Mouse (Mus musculus) midbrain, embryonic 13.5 days (tissue): ENCODE results near the gene Olfr1128. TPM values are rescaled to one million over a fixed set of nuclear protein-coding genes. Genes with fewer than 3 reads are reported as not detected.
A peak's percentile ranks its signal among the peaks of the same experiment; 100 is the strongest.
"Not testable (repeated sequence)": the region's sequence is repeated elsewhere in the genome, so short reads cannot be mapped to it uniquely, and the experiment has no call there.

Experiments
- ATAC-seq: fragments of 200-750 bp; cut with Nextera tagmentation; 2 replicates; pipeline ENCODE4 v1.8.0; 2017; ENCODE audit warnings: mild to moderate bottlenecking, moderate TSS enrichment, moderate library complexity
- H3K27ac ChIP-seq: fragments of 300-500 bp; sonication (generic); 2 replicates; pipeline ENCODE4 v1.5.1; 2015; ENCODE audit warnings: inconsistent platforms, mild to moderate bottlenecking, moderate library complexity
- H3K27me3 ChIP-seq: fragments of 300-500 bp; sonication (generic); 2 replicates; pipeline ENCODE4 v1.6.1; 2015; ENCODE audit warnings: mild to moderate bottlenecking, inconsistent platforms
- H3K36me3 ChIP-seq: fragments of 300-500 bp; sonication (generic); 2 replicates; pipeline ENCODE4 v1.6.1; 2015; ENCODE audit warnings: mild to moderate bottlenecking, inconsistent platforms
- H3K4me1 ChIP-seq: fragments of 300-500 bp; sonication (generic); replicated peaks from 2 replicates; pipeline ENCODE4 v1.6.1; 2015; ENCODE audit warnings: inconsistent platforms
- H3K4me2 ChIP-seq: fragments of 300-500 bp; sonication (generic); replicated peaks from 2 replicates; pipeline ENCODE4 v1.6.1; 2015; ENCODE audit warnings: moderate library complexity, mild to moderate bottlenecking, inconsistent platforms
- H3K4me3 ChIP-seq: fragments of 300-500 bp; sonication (generic); replicated peaks from 2 replicates; pipeline ENCODE4 v1.5.1; 2015; ENCODE audit warnings: mild to moderate bottlenecking, inconsistent platforms
- H3K9ac ChIP-seq: fragments of 300-500 bp; sonication (generic); replicated peaks from 2 replicates; pipeline ENCODE4 v1.6.1; 2015; ENCODE audit warnings: mild to moderate bottlenecking, inconsistent platforms
- H3K9me3 ChIP-seq: fragments of 300-500 bp; sonication (generic); 2 replicates; pipeline ENCODE4 v1.6.1; 2016; ENCODE audit warnings: mild to moderate bottlenecking, inconsistent platforms
- WGBS: fragments of 180-500 bp; shearing (Covaris S2); methylation state at CpG from one replicate; pipeline ENCODE4 v1.1.7; 2015; 5-methylcytosine and 5-hydroxymethylcytosine counted together
- polyA plus RNA-seq: library from polyadenylated mRNA; unstranded; fragments of >200 nt; fragmentation: Nextera tagmentation; extraction: Ambion mirVana; gene quantifications from 2 replicates; pipeline ENCODE4 v1.2.1, GENCODE M21; 2015

Olfr1128 gene
- not detected in 2 replicates for polyA plus RNA-seq

DNA sequence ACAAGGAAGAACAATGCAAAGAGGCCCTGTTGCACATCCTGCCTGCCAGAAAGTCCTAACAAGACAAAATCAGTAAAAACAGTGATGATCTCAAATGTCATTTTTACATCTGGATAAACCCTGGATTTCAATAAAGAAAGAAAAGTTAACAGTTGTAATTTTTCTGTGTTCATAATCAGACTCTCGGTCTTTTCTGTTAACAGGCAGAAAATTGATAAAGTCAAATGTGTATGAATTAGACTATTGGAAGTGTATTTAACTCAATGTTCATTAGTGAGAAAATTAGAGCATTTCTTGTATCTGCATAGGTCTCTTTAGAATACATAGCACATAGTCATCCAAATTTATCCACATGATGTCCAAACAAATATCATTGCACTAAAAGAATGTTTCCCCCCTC is at the start of gene Olfr1128:
Olfr1128 (minus strand) TSS at position 101 of the 400 bp plus-strand sequence.
- H3K4me2 ChIP-seq, result no peak within 1 kb of the TSS
- H3K4me1 ChIP-seq, result no peaks in the 10 kb centered on the region
- H3K9me3 ChIP-seq, result no peaks in the 10 kb centered on the region
- H3K27ac ChIP-seq, result no peak within 1 kb of the TSS
- H3K27me3 ChIP-seq, result no peaks in the 10 kb centered on the region
- 96% methylated on average over 1 of the region's 1 CpGs for WGBS
- no peak within 1 kb of the TSS for H3K9ac ChIP-seq
- no peak for ATAC-seq
- no peak within 1 kb of the TSS for H3K4me3 ChIP-seq
- H3K36me3 ChIP-seq, result no peaks in the 10 kb centered on the region

DNA sequence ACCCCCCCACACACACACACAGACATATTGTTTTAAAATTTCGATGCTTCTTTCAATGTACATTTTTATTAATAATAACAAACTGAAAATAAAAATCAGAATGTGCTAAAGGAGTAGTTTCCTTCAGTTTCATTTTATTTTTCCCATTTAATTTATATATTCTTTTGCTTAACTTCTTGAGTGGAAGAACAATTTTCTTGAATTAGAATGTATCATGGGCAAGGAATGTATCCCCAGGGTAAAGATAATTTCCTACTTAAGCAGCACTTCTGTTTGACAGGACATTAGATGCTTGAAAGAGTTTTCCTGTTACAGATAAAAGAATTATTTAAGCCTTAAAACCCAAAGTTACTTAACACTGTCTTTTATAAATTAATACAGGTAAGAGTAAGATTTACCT is 28.3 kb upstream of the Olfr1128 start, which contains the start of gene Olfr1129:
Olfr1129 (plus strand) TSS at position 301 of the 400 bp plus-strand sequence.
- not testable (repeated sequence) for H3K4me3 ChIP-seq, ATAC-seq, H3K4me1 ChIP-seq, H3K4me2 ChIP-seq, H3K27me3 ChIP-seq, H3K36me3 ChIP-seq, H3K9ac ChIP-seq, H3K27ac ChIP-seq, H3K9me3 ChIP-seq
- 82% methylated on average over 1 of the region's 1 CpGs for WGBS

DNA sequence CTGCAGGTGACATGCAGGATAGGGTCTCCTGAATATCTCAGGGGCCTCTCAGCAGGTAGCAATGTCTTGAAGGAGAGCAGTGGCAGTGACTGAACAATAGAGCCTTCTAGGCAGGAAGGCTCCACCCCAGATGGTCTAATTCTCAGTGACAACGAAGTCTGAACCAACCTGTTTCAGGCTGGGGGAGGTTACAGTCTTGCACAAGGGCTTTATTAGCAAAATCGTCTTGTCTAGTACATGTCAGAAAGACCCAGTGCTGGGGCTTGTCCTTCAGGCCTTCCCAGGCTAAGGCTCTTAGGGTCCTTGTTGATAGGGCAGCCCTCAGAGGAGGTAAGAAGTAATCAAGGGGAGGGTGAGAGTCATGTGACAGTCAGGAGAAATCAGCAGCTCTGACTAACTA is 10.5 kb downstream of the Olfr1128 start:
- Histone ChIP-seq H3K27ac (no peak overlapping the region), H3K36me3 (no peaks in the 10 kb centered on the region), H3K4me3 (no peak overlapping the region), H3K4me2 (no peak overlapping the region), H3K9me3 (no peaks in the 10 kb centered on the region), H3K9ac (no peak overlapping the region), H3K27me3 (no peaks in the 10 kb centered on the region), H3K4me1 (no peaks in the 10 kb centered on the region)
- ATAC-seq, result no peak
- 78% methylated on average over 2 of the region's 2 CpGs for WGBS

DNA sequence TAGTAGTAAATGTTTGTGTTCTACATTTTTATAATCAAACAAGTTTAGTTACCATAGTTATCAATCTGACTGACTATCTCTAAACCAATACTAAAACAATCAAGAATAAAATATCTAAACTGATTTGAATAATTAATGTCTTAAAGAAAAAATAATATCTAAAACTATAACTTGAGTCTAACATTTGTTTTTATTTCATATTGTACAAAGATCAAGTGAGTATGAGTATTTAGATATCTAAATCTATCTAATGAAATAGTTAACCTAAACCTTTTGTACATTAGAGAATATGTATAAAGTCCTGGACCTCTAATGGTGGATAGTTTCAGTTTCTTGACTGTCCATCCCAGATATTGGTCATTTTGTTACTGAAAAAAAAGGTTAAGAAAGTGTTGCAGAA is 13.8 kb downstream of the Olfr1128 start, which contains the start of gene Olfr153:
Olfr153 (plus strand) TSS at position 301 of the 400 bp plus-strand sequence.
- Histone ChIP-seq H3K36me3 (no peaks in the 10 kb centered on the region), H3K4me1 (no peaks in the 10 kb centered on the region), H3K27me3 (no peaks in the 10 kb centered on the region), H3K4me3 (no peak within 1 kb of the TSS), H3K27ac (no peak within 1 kb of the TSS), H3K9me3 (no peaks in the 10 kb centered on the region), H3K9ac (no peak within 1 kb of the TSS), H3K4me2 (no peak within 1 kb of the TSS)
- ATAC-seq, result no peak

DNA sequence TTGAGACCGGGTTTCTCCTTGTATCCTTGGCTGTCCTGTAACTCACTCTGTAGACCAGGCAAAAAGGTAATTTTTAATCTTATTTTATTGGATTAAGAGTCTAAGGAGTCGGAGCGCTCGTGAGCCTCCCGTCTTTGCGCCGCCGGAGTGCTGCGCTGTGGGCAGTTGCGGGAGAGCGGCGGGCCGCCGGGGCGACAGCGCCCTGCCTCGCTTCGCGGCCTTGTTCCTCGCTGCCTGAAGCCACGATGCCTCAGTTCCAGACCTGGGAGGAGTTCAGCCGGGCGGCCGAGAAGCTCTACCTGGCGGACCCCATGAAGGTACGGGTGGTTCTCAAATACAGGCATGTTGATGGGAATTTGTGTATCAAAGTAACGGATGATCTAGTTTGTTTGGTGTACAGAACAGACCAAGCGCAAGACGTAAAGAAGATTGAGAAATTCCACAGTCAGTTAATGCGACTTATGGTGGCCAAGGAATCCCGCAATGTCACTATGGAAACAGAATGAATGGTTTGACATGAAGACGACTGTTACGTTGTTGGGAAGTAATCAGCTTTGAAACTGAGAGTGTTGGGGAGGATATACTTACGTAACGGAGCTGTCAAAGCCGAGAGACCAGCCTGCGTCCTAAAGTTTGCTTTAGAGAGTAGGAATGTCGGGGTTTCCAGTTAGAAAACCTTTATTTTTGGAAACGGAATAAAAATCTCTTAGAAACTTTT is 19.3 kb downstream of the Olfr1128 start:
- peak; percentile 86 for ATAC-seq
- peak overlapping the region; percentile 33 for H3K4me3 ChIP-seq
- H3K4me2 ChIP-seq, result peak overlapping the region; percentile 52
- H3K9ac ChIP-seq, H3K4me1 ChIP-seq, H3K27ac ChIP-seq, H3K27me3 ChIP-seq, H3K9me3 ChIP-seq, H3K36me3 ChIP-seq: not testable (repeated sequence)
- WGBS, result 27% methylated on average over 38 of the region's 39 CpGs

DNA sequence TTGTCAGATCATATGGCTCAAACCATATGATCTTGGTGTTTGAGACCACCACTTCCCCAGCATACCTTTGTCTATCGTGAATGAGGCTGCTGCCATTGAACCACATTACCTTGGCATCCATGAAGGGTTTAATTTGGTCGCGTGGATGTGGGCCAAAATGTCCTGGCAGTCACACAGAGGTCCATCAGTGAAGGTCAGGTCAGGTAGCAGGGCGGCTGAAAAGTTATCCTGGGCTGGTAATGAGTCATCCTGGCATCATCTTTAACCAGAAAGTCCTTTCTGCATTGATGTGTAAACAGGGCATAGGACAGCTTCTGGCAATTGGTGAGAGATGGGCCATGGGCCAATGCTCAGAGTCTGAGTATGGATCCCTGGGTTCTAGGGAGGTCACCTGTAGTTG is 24.7 kb downstream of the Olfr1128 start:
- Histone ChIP-seq H3K9ac (no peak overlapping the region), H3K27me3 (no peaks in the 10 kb centered on the region), H3K9me3 (no peaks in the 10 kb centered on the region), H3K4me2 (no peak overlapping the region), H3K27ac (no peak overlapping the region), H3K4me3 (no peak overlapping the region), H3K4me1 (no peaks in the 10 kb centered on the region), H3K36me3 (no peaks in the 10 kb centered on the region)
- no peak for ATAC-seq
- WGBS, result 82% methylated on average over 4 of the region's 4 CpGs

DNA sequence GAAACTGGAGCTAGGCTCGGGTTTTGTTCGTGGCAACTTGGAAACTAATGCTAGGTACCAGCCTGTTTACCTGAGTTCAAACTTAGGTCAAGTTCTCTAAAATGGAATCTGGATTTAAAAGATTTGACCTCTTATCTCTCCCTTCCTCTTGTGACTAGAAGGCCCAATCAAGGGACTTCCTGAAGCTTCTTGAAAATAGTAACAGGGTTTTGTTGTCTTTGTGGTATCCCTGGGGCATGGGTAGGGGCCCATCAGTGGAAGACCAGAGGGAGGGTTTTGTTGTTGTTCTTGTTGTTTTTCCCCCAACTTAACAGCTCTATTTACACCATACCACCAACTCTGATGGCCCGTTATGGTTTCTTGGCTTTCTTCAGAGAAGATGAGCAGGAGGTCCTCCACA is 28.8 kb downstream of the Olfr1128 start:
- H3K9ac ChIP-seq, result no peak overlapping the region
- H3K27me3 ChIP-seq, result no peaks in the 10 kb centered on the region
- H3K4me2 ChIP-seq, result no peak overlapping the region
- no peak overlapping the region for H3K27ac ChIP-seq
- no peaks in the 10 kb centered on the region for H3K36me3 ChIP-seq
- H3K9me3 ChIP-seq, result no peaks in the 10 kb centered on the region
- no peak overlapping the region for H3K4me3 ChIP-seq
- ATAC-seq, result no peak
- no peaks in the 10 kb centered on the region for H3K4me1 ChIP-seq
- WGBS, result 85% methylated on average over 3 of the region's 3 CpGs

DNA sequence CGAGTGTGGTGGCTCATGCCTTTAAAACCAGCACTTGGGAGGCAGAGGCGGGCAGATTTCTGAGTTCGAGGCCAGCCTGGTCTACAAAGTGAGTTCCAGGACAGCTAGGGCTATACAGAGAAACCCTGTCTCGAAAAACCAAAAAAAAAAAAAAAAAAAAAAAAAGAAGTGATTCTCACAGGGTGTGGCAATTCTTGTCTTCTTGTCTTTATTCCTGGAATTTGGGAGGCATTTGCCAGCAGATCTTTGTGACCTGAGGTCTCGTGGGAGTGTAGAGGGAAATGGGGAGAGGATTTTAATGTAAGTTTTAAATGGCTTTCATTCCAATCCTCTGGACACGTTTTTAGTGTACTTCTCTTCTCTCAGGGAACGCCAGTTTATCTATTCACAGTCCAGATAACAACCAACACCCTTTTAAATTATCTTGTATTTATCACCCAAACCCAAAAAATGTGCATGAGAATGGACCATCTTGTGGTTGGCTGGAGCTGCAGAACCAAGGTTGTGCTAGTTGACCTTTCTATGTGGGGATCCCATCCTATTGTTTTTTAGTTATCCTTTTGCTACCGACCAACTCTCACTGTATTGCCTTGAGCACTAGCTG is 29.8 kb downstream of the Olfr1128 start:
- WGBS, result 83% methylated on average over 7 of the region's 8 CpGs
- ATAC-seq, result no peak
- no peaks in the 10 kb centered on the region for H3K4me1 ChIP-seq
- H3K36me3 ChIP-seq, result no peaks in the 10 kb centered on the region
- no peak overlapping the region for H3K4me2 ChIP-seq
- no peaks in the 10 kb centered on the region for H3K9me3 ChIP-seq
- H3K27ac ChIP-seq, result no peak overlapping the region
- H3K4me3 ChIP-seq, result no peak overlapping the region
- no peak overlapping the region for H3K9ac ChIP-seq
- H3K27me3 ChIP-seq, result no peaks in the 10 kb centered on the region

DNA sequence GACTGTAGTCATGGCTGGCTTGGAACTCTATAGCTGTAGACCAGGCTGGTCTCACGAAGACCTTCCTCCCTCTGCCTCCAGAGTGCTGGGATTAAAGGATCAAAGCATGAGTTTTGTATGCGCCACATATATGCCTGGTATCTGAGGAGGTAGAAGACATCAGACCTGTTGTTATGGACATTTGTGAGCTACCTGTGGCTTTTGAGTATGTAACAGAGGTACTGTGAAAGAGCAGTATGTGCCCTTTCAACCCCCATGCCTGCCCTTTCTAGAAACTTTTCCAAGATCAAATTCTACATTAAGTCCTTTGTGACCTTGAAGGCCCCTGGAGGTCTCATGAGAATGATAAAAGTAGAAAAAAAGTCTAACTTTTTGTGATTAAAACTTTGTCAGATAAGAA is 30.3 kb downstream of the Olfr1128 start:
- Histone ChIP-seq H3K9ac (no peak overlapping the region), H3K27ac (no peak overlapping the region), H3K4me3 (no peak overlapping the region), H3K36me3 (no peaks in the 10 kb centered on the region), H3K4me2 (no peak overlapping the region), H3K4me1 (no peaks in the 10 kb centered on the region), H3K9me3 (no peaks in the 10 kb centered on the region), H3K27me3 (no peaks in the 10 kb centered on the region)
- 89% methylated on average over 2 of the region's 2 CpGs for WGBS
- no peak for ATAC-seq

DNA sequence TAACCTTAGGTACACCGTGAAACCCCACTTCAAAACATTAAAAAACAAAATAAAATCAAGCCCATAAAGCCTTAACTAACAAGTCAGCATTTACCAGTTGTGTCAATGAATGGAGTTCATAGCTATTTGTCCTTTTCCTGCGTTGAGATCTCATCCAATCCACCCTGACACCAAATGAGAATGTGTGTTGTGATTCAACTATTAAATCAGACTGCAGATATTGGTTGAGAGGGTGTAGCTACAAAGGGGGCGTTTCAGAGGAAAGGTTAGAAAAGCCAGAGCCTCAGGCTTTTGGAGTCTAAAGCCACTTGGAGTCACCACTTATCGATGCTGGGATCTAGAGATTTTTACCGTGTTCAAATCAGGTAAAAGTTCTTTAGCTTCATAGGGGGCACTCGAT is 39.1 kb downstream of the Olfr1128 start, which contains the start of gene Pramel6:
Pramel6 (plus strand) TSS at position 301 of the 400 bp plus-strand sequence.
- H3K36me3 ChIP-seq, result no peaks in the 10 kb centered on the region
- H3K4me1 ChIP-seq, result no peaks in the 10 kb centered on the region
- no peak for ATAC-seq
- no peak within 1 kb of the TSS for H3K27ac ChIP-seq
- H3K27me3 ChIP-seq, result no peaks in the 10 kb centered on the region
- no peaks in the 10 kb centered on the region for H3K9me3 ChIP-seq
- 85% methylated on average over 6 of the region's 6 CpGs for WGBS
- no peak within 1 kb of the TSS for H3K4me3 ChIP-seq
- no peak within 1 kb of the TSS for H3K4me2 ChIP-seq
- H3K9ac ChIP-seq, result no peak within 1 kb of the TSS

DNA sequence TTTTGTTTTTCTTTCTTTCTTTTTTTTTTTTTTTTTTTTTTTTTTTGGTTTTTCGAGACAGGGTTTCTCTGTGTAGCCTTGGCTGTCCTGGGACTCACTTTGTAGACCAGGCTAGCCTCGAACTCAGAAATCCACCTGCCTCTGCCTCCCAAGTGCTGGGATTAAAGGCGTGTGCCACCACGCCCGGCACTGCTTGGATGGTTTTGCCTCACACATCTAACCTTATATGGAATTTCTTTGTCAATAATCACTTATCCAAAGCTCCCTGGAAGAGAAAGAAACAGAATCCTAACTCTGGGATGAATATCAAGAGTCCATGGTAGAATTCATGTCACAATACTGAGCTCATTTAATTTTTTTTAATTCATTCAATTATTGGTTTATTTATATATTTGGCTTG is 48.3 kb downstream of the Olfr1128 start, which contains the start of gene Pramel7:
Pramel7 (minus strand) TSS at position 101 of the 400 bp plus-strand sequence.
- not testable (repeated sequence) for H3K9ac ChIP-seq, H3K27me3 ChIP-seq, H3K36me3 ChIP-seq, H3K4me1 ChIP-seq, H3K4me2 ChIP-seq, H3K4me3 ChIP-seq, ATAC-seq, H3K27ac ChIP-seq, H3K9me3 ChIP-seq
- 95% methylated on average over 4 of the region's 5 CpGs for WGBS
